ENCODE assay signal across 8 mouse cellular contexts in the genomic region with DNA sequence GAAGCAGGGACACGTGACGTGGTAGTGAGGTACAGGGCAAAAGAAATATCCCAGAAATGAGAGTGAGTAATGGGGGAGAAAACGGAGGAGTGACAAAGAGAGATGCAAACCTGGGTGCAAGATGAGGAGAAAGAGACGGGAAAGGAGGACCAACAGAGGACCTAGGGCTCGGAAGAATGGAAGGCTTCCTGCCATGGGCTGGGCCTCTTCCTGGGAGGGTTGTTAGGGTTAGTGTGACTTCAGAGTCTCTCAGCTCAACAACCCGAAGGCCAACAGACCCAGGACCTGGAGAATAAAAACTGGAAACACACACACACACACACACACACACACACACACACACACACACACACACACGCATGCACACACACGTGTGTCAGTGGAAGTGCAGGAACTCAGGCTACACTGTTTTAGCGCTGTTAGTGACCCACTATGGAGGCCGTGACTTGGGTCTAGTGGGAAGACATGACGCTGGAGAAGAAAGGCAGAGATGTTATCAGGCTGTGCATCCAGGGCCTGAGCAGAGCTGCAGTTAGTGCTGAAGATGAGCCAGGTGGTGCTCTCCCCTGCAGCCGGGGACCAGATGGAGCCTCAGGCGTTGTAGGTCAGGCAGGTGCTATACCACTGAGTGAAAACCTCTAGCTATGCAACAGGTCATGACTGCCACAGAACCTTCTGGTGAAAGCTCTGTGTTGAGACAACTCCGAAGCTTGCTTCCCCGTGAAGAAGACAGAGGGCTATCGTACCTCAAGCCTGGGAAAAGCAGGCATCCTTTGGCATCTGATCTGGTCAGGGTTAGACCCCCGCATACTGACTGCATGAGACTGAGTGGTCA. TPM values are rescaled to one million over a fixed set of nuclear protein-coding genes. Genes with fewer than 3 reads are reported as not detected.
DNase-seq lines count a peak whose midpoint lies in the region; ATAC-seq and TF ChIP-seq lines count a peak whose summit lies in the region.

No protein-coding gene starts in this region.

- no peaks in the 10 kb centered on the region for H3K9me3 ChIP-seq in heart, embryonic 13.5 days
- no peaks in the 10 kb centered on the region for H3K9me3 ChIP-seq in liver, embryonic 14.5 days (ENCODE audit: control insufficient read depth, low read length)

- peak overlapping the region; percentile 73 for H3K4me2 ChIP-seq in heart, embryonic 13.5 days
- peak overlapping the region; percentile 76 for H3K4me2 ChIP-seq in liver, embryonic 14.5 days (ENCODE audit: low read depth)

- no peak overlapping the region for H3K27ac ChIP-seq in heart, embryonic 13.5 days (replicated peaks)
- H3K27ac ChIP-seq in liver, embryonic 14.5 days: no peak overlapping the region

- H3K4me3 ChIP-seq in heart, embryonic 13.5 days: no peak overlapping the region
- H3K4me3 ChIP-seq in liver, embryonic 14.5 days (ENCODE audit: insufficient read depth in 1 of 2, low read depth in 2 of 2, low read length in 2 of 2): peak overlapping the region; percentile 5 to 38; a peak in 2 of 4 replicates

- DNase-seq in lung, adult 18-20 months: peak; percentile 10 to 11
- no peak for DNase-seq in lung, postnatal 25 days (ENCODE audit: low spot score)
- DNase-seq in cerebellum, postnatal 25 days: peak; percentile 59 to 67
- no peak for DNase-seq in liver, embryonic 14.5 days (ENCODE audit: low read depth in 3 of 3, low spot score in 3 of 3)
- no peak for DNase-seq in left cerebral cortex, adult 11 months (ENCODE audit: low spot score)
- no peak for DNase-seq in adrenal gland, adult 8-10 months
- DNase-seq in T-cell, adult 2 months (ENCODE audit: low spot score): no peak

- ATAC-seq in heart, embryonic 13.5 days (ENCODE audit: extremely low read depth, insufficient number of reproducible peaks, low FRiP score, low TSS enrichment): no peak; the same call in 1 of the 2 replicates
- ATAC-seq in liver, embryonic 14.5 days (ENCODE audit: insufficient read depth): no peak

- peaks cover 19% of the 10 kb centered on the region for H3K4me1 ChIP-seq in heart, embryonic 13.5 days
- H3K4me1 ChIP-seq in liver, embryonic 14.5 days (replicated peaks; ENCODE audit: control insufficient read depth in 2 of 2, insufficient read depth in 2 of 2, low read length in 1 of 2): peaks cover 14 to 18% of the 10 kb centered on the region in 2 experiments

- H3K9ac ChIP-seq in heart, embryonic 13.5 days: peak overlapping the region; percentile 71; the same call in 1 of the 2 replicates
- H3K9ac ChIP-seq in liver, embryonic 14.5 days (replicated peaks): no peak overlapping the region

- WGBS in heart, embryonic 13.5 days: 50% methylated on average over 17 of the region's 17 CpGs
- WGBS in liver, embryonic 14.5 days (ENCODE audit: insufficient replicate concordance): 33% methylated on average over 17 of the region's 17 CpGs

- H3K27me3 ChIP-seq in heart, embryonic 13.5 days (replicated peaks): peaks cover 37% of the 10 kb centered on the region
- H3K27me3 ChIP-seq in liver, embryonic 14.5 days (ENCODE audit: control insufficient read depth, insufficient read depth, low read length): no peaks in the 10 kb centered on the region

- no peaks in the 10 kb centered on the region for H3K36me3 ChIP-seq in heart, embryonic 13.5 days
- H3K36me3 ChIP-seq in liver, embryonic 14.5 days (replicated peaks; ENCODE audit: control insufficient read depth, insufficient read depth, low read depth): no peaks in the 10 kb centered on the region

- no peak for TF ChIP-seq EP300 in liver, embryonic 14.5 days (IDR thresholded peaks at IDR 0.05; ENCODE audit: low read depth)

- no peak for TF ChIP-seq CTCF in liver, embryonic 14.5 days (IDR thresholded peaks at IDR 0.05; ENCODE audit: low read depth)

RNA-seq across cellular contexts. Expression of a gene that starts 45.1 kb away (rescaled TPM):
- polyA plus RNA-seq in heart, embryonic 13.5 days (2015; fragmentation: Nextera tagmentation; extraction: Ambion mirVana): 3.1 and 3.4 TPM in 2 replicates
- polyA plus RNA-seq in liver, embryonic 14.5 days (2012; rRNA removed): 0.04 TPM in 1 of 2 replicates, not detected in the other
- polyA plus RNA-seq in liver, embryonic 14.5 days (2014; fragmentation: Nextera tagmentation; extraction: Ambion mirVana): 0.14 and 0.19 TPM in 2 replicates
- 10 to 100 TPM; 19.8 to 41.2 (median 25.1) TPM for total RNA-seq in adrenal gland, adult 8-10 months (2022)

Comparison
In these comparisons a context has a peak if more than half of its experiments do, and no peak if none do; other contexts are left out.
1. DNase-seq: peak in lung, adult 18-20 months (2 of 2) and cerebellum, postnatal 25 days (2 of 2); none in lung, postnatal 25 days (single experiment), liver, embryonic 14.5 days (0 of 3), left cerebral cortex, adult 11 months (single experiment), adrenal gland, adult 8-10 months (single experiment) and T-cell, adult 2 months (single experiment).